Mouse (Mus musculus): ENCODE results near the gene Dppa5a. TPM values are rescaled to one million over a fixed set of nuclear protein-coding genes. Genes with fewer than 3 reads are reported as not detected.

Gene Dppa5a
- not detected for polyA plus RNA-seq (2014; fragmentation: Illumina TruSeq; extraction: RNeasy Lipid Tissue Mini Kit (QIAGEN cat#74804); ENCODE audit: low read depth, low replicate concordance)

DNA sequence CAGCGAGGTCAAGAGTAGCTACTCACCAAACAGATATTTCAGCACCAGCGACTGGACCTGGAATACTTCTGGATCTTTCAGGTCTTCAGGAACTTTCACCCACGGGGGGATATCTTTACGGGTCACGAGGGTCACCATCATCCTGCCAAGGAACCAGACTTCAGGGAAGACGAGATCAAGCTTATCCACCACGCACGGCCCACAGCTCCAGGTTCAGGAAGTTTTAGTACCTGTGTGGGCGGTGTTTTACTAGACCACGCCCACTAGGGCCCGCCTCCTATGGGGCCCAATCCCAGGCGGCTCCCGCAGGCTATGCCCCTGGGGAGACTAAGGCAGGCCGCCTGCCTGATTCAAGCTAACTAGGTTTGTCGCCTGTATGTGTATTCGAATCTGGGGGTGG lies at the start of gene Dppa5a:
Gene Dppa5a (minus strand): TSS at position 219 of the 400 bp plus-strand sequence.

DNA sequence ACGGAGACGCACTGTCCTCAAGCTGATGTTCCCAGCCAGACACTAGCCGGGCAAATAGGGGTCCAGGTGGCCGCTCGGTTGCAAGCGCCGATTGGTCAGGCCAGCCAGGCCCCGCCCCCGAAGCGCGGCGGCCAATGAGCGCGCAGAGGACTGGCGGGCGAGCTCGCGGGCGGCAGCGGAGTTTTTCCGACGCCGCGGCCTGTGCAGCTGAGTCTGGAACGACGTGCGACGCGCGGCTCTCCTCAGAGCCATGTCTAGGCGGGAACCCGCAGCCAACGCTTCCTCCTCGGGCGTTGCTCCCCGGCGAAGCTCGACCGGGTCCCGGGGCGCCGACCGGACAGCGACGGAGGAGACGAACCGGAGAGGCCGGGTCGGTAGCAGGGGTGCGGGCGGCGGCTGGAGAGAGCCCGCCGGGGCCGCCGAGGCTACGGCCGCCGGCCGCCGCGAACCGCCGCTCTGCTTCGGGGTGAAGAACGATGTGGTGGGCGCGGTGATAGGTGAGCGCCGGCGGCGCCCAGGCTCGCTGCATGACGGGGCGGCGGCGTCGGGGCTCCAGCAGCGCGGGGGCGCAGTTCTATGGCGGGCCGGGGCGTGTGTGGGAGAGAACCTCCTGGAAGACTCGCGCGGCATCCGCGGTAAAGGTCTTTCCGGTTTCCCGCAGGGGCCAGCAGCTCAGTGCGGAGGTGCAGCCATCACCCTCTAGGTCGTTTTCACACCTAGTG lies 27.8 kb upstream of the Dppa5a start, which contains the start of gene Ddx43:
Gene Ddx43 (plus strand): TSS at position 148 of the 722 bp plus-strand sequence.

DNA sequence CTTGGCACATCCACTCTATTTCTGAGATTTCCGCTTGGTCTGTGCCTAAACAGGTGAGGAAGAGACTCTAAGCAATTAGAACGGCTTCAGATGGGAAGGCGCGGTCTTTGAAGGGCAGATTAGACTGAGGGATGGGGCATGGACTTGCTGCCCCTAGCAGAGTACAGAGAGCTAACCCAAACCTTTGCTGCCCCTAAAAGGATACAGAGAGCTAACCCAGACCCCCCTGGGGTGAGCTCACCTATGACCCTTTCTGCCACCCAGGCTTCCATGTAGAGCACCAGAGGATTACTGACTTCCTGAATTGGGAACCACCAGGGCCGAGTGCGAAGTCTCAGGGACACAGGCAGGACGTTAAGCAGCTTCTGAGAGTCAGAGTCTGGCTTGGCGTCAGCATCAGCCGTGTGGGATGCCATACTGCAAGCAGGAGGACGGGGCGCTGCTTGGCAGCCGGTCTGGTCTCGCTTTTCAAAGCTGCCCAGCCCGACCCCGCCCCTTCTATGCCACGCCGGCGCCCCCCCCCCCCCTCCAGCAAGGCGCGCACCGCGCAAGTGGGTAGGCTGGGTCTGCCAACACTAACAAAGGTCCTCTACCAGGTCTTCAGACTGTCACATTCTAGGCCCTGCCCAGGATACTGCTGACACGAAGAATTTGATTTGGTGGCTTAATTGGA lies 10.3 kb upstream of the Dppa5a start, which contains the start of gene Ooep:
Gene Ooep (minus strand): TSS at position 613 of the 673 bp plus-strand sequence.

DNA sequence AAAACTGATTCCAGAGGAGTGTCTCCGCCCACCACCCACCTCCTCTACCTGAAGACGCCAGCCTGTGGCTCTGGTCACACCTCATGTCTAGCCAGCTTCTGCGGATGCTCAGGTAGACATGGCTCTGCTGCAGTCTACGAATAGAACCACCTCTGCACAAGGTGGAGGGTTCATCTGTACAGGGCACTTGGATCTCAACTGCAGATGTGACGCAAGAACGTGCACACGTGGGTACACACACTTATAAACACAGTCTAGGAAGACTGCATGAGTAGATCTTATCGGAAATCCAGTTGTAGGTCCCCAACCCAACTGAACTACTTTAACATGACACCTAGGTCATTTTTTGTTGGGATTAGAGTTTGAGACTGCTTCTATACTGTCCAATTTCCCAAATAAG lies 12.4 kb downstream of the Dppa5a start, which contains the start of gene Gsta2:
Gene Gsta2 (minus strand): TSS at position 178 of the 400 bp plus-strand sequence.

DNA sequence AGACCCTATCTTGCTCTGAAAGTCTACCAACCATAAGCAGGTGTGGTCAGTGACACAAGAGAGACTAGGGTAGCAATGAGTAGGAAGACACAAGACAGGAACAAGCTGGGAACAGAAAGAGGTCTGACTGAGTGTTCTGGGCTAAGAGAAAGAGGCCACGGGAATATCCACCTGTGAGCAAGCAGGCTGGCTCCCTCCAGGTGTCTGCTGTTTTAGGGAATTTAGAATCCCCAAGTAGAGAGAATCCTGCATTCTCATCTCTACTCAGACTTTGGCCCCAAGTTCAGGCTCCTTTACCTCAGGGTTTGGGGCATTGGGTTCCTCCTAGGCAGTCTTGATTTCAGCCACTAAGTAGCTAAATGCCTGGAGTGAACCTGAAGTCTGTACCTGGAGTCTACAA lies 40.7 kb downstream of the Dppa5a start, which contains the start of gene Omt2b:
Gene Omt2b (plus strand): TSS at position 301 of the 400 bp plus-strand sequence.

Other genes with a start within 250 kb of the Dppa5a start
- 10.4 TPM for gene Gsta4, start 185.4 kb downstream of the Dppa5a start, polyA plus RNA-seq (2014; fragmentation: Illumina TruSeq; extraction: RNeasy Lipid Tissue Mini Kit (QIAGEN cat#74804); ENCODE audit: low read depth, low replicate concordance)
- 24.7 TPM for gene Gsta1, start 137.5 kb downstream of the Dppa5a start, polyA plus RNA-seq (2014; fragmentation: Illumina TruSeq; extraction: RNeasy Lipid Tissue Mini Kit (QIAGEN cat#74804); ENCODE audit: low read depth, low replicate concordance)
- not detected for gene Gm3776, start 111.0 kb downstream of the Dppa5a start, polyA plus RNA-seq (2014; fragmentation: Illumina TruSeq; extraction: RNeasy Lipid Tissue Mini Kit (QIAGEN cat#74804); ENCODE audit: low read depth, low replicate concordance)
- not detected for gene Gm10639, start 78.3 kb downstream of the Dppa5a start, polyA plus RNA-seq (2014; fragmentation: Illumina TruSeq; extraction: RNeasy Lipid Tissue Mini Kit (QIAGEN cat#74804); ENCODE audit: low read depth, low replicate concordance)
- not detected for gene Omt2a, start 53.4 kb downstream of the Dppa5a start, polyA plus RNA-seq (2014; fragmentation: Illumina TruSeq; extraction: RNeasy Lipid Tissue Mini Kit (QIAGEN cat#74804); ENCODE audit: low read depth, low replicate concordance)
- gene Omt2b, start 40.6 kb downstream of the Dppa5a start, polyA plus RNA-seq (2014; fragmentation: Illumina TruSeq; extraction: RNeasy Lipid Tissue Mini Kit (QIAGEN cat#74804); ENCODE audit: low read depth, low replicate concordance) = not detected
- not detected for gene Gsta2, start 12.4 kb downstream of the Dppa5a start, polyA plus RNA-seq (2014; fragmentation: Illumina TruSeq; extraction: RNeasy Lipid Tissue Mini Kit (QIAGEN cat#74804); ENCODE audit: low read depth, low replicate concordance)
- 0.91 TPM for gene Ooep, start 10.5 kb upstream of the Dppa5a start, polyA plus RNA-seq (2014; fragmentation: Illumina TruSeq; extraction: RNeasy Lipid Tissue Mini Kit (QIAGEN cat#74804); ENCODE audit: low read depth, low replicate concordance)
- 1.6 TPM for gene Ddx43, start 27.6 kb upstream of the Dppa5a start, polyA plus RNA-seq (2014; fragmentation: Illumina TruSeq; extraction: RNeasy Lipid Tissue Mini Kit (QIAGEN cat#74804); ENCODE audit: low read depth, low replicate concordance)
- 4.9 TPM for gene Cgas, start 75.1 kb upstream of the Dppa5a start, polyA plus RNA-seq (2014; fragmentation: Illumina TruSeq; extraction: RNeasy Lipid Tissue Mini Kit (QIAGEN cat#74804); ENCODE audit: low read depth, low replicate concordance)
- 14.6 TPM for gene Mto1, start 80.0 kb upstream of the Dppa5a start, polyA plus RNA-seq (2014; fragmentation: Illumina TruSeq; extraction: RNeasy Lipid Tissue Mini Kit (QIAGEN cat#74804); ENCODE audit: low read depth, low replicate concordance)
- gene Gm17324, start 80.6 kb upstream of the Dppa5a start, polyA plus RNA-seq (2014; fragmentation: Illumina TruSeq; extraction: RNeasy Lipid Tissue Mini Kit (QIAGEN cat#74804); ENCODE audit: low read depth, low replicate concordance) = not detected
- 4,495 TPM for gene Eef1a1, start 121.0 kb upstream of the Dppa5a start, polyA plus RNA-seq (2014; fragmentation: Illumina TruSeq; extraction: RNeasy Lipid Tissue Mini Kit (QIAGEN cat#74804); ENCODE audit: low read depth, low replicate concordance)
- gene Slc17a5, start 219.9 kb upstream of the Dppa5a start, polyA plus RNA-seq (2014; fragmentation: Illumina TruSeq; extraction: RNeasy Lipid Tissue Mini Kit (QIAGEN cat#74804); ENCODE audit: low read depth, low replicate concordance) = 44.1 TPM
- 11.8 TPM for gene Cd109, start 247.4 kb upstream of the Dppa5a start, polyA plus RNA-seq (2014; fragmentation: Illumina TruSeq; extraction: RNeasy Lipid Tissue Mini Kit (QIAGEN cat#74804); ENCODE audit: low read depth, low replicate concordance)